Mouse (Mus musculus) megakaryocyte progenitor cell, adult 5-6 weeks (primary cell): Measurements from ENCODE around the gene Ubqln4. TPM values are rescaled to one million over a fixed set of nuclear protein-coding genes. Genes with fewer than 3 reads are reported as not detected.
A peak's percentile ranks its signal among the peaks of the same experiment; 100 is the strongest.
"Not testable (repeated sequence)": the region's sequence is repeated elsewhere in the genome, so short reads cannot be mapped to it uniquely, and the experiment has no call there.

Experiments used
- ATAC-seq: replicated peaks from 2 replicates; pipeline ENCODE4 v1.8.0; 2016; ENCODE audit warnings: mild to moderate bottlenecking, moderate TSS enrichment, inconsistent platforms; ENCODE audit not compliant: poor library complexity
- total RNA-seq, 2 experiments: library from RNA; stranded (forward) in 1 of 2; stranded (reverse) in 1 of 2; fragments of 157-497, 149-512 nt in 1 of 2; fragments of 200-1000 nt in 1 of 2; gene quantifications; 2 replicates each; pipeline versions ENCODE4 v1.2.3 to v1.2.4; 2015 to 2017

The Ubqln4 gene
- total RNA-seq, 2 experiments from 2014 or later = 40.6 to 49.7 TPM

- no peak for ATAC-seq
These were observed 10.4 kb downstream of the Ubqln4 start for GRCm38 (mm10) chr3:88563966-88564365.

DNA sequence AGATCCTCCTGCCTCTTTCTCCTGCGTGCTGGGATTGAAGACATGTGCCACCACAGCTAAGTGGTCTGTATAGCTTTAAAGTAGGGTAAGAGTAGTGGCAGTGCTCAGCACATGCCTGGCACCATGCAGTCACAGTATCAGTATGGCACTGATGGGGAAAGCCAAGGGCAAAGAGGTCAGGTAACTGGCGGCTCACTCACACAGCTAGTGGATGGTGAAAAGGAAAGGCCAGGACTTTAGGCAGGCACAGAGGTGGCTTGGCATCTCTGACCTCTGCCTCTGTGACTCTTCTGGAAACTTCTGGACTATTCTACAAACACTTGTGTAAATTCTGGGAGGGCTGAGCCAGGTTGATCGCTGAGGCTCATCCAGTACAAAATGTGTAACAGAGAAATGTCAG is 12.6 kb downstream of the Ubqln4 start:
- no peak for ATAC-seq

- no peak for ATAC-seq
These were observed 13.0 kb downstream of the Ubqln4 start for GRCm38 (mm10) chr3:88566536-88567061.

GRCm38 (mm10) chr3:88567892-88568291 is 14.3 kb downstream of the Ubqln4 start:
- ATAC-seq = no peak

GRCm38 (mm10) chr3:88568615-88569014 is 15.1 kb downstream of the Ubqln4 start:
- ATAC-seq = no peak

DNA sequence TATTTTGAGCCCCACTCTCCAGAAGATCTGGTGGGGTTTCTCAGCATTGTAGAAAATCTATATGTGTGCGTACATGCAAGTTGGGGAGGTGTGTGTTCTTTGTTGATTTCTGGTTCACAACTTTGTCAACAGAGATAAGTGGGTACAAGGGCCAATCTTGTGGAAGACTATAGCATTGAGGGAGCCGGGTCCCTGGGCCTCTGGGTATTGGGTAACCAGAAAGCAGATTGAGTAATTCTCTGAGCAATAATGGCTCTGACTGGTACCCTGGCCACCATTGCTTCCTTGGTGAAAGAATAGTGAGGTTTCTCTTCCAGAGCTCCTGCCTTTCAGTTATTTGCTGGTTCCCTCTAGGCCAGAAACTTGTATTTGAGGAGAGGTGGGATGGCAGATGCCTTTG is 15.5 kb downstream of the Ubqln4 start:
- 0 out of 2 replicates have a peak, but pooled peaks have one; percentile 52 for ATAC-seq

DNA sequence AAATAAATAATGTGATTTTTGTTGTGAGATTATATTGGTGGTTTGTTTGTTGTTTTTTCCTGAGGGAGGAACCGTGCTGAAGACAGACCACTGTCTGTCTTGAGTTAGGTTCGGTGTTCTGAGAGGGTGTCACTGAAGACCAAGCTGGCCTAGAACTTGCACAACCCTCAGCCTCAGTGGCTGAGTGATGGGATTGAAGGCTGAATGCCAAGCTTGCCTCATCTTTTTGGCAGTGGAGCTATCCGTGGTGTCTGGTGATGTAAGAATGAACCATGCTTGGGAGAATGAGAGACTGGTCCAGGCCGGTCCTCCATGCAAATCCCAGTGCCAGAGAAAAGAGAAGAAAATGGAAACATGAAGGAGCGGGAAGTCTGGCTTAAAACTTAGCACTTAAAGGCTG is 16.1 kb downstream of the Ubqln4 start:
- ATAC-seq = no peak

- no peak for ATAC-seq
These were observed 16.8 kb downstream of the Ubqln4 start for GRCm38 (mm10) chr3:88570341-88570740.

DNA sequence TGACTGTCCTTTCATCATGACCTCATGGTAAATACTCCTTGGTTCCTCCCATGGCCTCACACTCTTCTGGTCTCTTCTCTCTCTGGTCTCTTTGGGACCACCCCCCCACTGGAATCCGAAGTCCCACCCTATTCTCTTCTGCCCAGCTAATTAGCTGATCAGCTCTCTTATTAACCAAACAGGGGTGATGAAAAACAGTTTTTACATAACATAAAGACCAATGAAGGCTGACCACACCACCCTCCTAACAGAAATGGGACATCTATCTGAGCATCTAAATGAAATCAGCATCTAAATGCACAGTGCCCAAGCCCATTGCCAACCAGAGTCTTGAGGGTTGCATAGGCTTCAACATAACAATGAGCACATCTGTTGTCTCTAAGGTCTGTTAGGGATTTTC is 18.3 kb downstream of the Ubqln4 start:
- ATAC-seq = no peak

- ATAC-seq = no peak
These were observed 19.3 kb downstream of the Ubqln4 start for GRCm38 (mm10) chr3:88572835-88573234.

- ATAC-seq = no peak
These were observed 20.3 kb downstream of the Ubqln4 start for GRCm38 (mm10) chr3:88573810-88574209.

GRCm38 (mm10) chr3:88575540-88575939 is 22.0 kb downstream of the Ubqln4 start, which contains the start of gene Ssr2:
Gene Ssr2 (plus strand): TSS chr3:88575876.
- no peak for ATAC-seq

- not testable (repeated sequence) for ATAC-seq
These were observed 24.3 kb downstream of the Ubqln4 start for GRCm38 (mm10) chr3:88577846-88578245.

- ATAC-seq = no peak
These were observed 25.2 kb downstream of the Ubqln4 start for GRCm38 (mm10) chr3:88578498-88579424.

DNA sequence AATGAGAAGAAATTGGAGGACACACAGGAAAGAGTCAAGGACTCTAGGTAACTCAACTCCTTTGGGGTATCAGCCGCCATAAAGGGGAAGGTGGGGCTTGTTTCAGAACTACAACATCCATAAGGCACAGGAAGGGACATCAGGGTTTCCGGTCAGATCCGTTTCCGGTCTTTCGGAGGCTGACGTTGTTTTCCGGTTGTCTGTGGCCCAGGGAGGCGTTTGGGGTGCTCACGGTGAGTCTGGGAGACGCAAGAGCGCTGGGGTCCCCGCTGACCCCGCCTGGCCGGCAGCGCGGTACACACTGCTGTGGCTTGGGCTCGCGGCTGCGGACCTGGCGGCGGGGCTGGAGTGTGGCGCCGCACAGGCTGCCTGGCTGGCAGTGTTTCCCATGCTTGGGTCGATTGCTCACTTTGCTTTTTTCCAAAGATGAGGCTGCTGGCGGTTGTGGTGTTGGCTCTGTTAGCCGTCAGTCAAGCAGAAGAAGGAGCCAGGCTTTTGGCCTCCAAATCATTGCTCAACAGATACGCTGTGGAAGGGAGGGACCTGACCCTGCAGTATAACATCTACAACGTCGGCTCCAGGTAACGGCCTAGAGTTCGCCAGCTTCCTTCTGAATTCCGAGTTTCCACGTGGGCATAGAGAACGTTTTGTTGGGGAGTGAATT is 26.0 kb downstream of the Ubqln4 start:
- ATAC-seq = peak; percentile 99

GRCm38 (mm10) chr3:88585769-88586168 is 32.2 kb downstream of the Ubqln4 start:
- ATAC-seq = no peak

GRCm38 (mm10) chr3:88586640-88587039 is 33.1 kb downstream of the Ubqln4 start:
- ATAC-seq = no peak

GRCm38 (mm10) chr3:88590246-88590645 is 36.7 kb downstream of the Ubqln4 start:
- ATAC-seq = no peak

- ATAC-seq = no peak
These were observed 37.5 kb downstream of the Ubqln4 start for GRCm38 (mm10) chr3:88591044-88591443.

- peak; percentile 72 for ATAC-seq
These were observed 38.6 kb downstream of the Ubqln4 start for GRCm38 (mm10) chr3:88591950-88592731.
